Mouse (Mus musculus): ENCODE measurements around the gene Cpvl. TPM values are rescaled to one million over a fixed set of nuclear protein-coding genes. Genes with fewer than 3 reads are reported as not detected.

Cpvl gene
- total RNA-seq, 2 experiments from 2014 or later = not detected

DNA sequence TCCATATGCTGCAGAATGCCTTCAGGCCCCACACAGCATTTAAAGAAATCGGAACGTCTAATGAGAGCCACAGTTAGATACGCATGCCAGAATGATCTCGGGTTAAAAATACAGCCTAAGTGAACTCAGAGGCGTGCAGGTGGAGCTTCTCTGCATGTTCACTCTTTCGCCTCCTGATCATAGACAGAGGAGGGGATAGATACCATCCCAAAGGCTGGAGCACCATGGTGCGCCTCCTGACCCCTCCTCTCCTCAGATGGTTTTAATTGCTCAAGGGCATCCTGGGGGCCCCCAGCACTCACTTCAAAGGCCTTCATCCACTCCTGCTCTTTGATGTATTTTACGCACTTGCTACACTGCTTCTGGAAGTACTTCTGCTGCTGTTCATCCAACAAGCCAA is 46.9 kb downstream of the Cpvl start:
- DNase-seq = no peak

DNA sequence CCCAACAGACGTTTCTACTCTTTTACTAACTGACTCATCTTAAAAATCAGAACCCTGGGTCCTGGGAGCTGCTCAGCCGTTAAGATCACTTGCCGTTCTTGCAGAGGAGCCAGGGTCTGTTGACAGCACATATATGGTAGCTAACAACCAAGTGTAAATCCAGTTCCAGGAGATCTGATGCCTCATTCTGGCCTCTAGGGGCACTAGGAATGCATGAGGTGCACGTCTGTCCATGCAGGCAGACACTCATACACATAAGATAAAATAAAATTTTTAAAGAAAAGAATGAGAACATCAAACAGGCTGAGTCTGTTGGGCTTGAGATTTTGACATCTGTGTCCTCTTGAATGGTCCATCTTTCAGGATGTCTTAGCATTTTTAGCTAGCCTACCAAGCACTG is 48.6 kb downstream of the Cpvl start:
- DNase-seq = no peak

DNA sequence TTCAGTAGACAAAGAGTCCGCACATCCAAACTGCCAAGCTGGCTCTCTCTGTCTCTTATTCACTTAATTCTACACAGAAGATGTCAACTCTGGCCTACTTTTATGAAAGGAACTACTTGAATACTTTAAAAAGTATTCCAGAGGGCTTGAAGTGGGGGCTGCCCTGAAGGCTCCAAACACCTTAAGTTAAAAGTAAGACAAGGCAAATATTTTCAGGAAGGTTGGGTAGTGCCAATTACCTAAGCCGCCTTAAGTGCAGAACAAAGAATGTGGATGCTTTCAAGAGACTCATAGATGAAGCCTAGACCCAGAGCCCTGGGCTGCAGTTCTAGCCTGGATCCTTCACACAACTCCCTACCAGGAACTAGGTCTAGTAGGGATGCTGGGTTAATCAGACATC is 52.3 kb downstream of the Cpvl start:
- DNase-seq = no peak

DNA sequence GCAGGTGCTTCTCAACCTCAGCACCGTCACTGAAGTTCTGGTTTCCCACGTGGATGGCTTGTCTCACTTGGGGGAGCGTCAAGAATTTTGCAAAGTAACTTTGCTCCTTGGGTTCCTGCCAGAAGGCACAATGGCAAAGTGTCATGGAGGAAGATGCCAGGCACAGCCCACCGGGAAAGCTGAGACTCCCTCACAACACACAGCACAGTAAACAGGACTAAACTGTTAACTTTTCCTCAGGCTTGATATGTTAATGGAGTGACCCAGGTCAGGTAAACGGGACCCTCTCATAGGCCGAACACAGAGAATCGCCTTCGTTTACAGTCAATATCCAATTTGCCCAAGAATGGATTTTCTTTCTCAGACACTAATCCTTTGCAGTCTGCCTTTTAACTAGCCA is 53.3 kb downstream of the Cpvl start:
- DNase-seq = no peak

DNA sequence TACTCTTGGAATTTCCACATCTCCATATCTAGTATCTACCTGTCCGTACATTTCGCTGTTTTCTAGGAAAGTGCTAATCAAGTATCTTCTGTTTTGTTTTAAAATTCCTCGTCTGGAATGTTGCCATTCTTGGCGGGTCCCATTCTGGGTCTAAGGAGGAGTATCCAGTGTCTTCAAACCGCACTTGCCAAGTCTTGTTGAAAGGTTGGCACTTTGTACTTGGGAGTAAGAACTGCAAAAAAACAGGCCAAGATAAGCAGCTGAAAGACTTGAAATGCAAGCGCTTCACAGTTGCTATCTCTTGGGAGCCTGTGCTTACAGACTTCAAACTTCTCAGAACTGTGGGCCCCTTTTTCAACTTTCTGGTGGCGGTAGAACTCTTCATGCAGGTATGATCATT is 58.4 kb downstream of the Cpvl start:
- no peak for DNase-seq

DNA sequence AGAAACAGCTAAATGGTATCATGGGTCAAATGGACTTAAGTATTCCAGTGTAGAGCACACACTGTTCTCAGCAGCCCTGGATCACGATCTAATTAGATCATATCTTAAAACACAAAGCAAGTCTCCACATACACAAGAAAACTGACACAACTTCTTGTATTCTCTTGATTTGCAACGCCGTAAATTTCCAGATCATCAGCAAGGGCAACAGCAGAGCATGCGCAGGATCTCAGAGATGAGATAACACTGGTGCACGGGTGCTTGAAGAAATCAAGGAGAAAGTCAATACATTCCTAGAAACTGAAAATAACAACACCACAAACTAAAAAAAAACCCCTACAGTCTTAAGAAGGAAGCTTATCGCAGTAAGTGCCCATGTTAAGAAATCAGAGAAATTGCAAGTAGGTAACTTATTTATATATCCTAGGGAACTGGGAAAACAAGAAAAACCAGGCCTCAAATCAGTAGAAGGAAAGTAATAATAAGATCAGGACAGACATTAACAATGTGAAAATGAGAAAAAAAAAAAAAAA is 61.4 kb downstream of the Cpvl start:
- no peak for DNase-seq

DNA sequence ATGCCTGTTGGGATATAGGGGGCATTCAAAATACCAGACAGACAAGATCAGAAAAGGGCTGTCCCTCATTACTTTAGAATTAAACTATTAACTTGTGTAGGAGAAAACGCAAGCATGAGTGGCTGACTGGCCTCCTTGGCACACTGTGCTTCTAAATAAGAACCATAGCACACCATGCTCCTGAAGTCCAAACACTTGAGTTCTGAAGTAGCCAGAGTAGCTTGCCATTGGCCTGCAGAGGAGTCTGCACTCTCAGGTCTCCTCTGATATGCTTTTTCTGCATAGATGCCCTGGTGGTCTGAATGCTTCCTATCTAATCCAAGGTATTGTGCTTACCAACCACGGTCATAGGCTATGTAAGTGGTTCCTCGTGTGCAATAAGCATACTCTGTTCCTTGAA is 63.1 kb downstream of the Cpvl start:
- no peak for DNase-seq

DNA sequence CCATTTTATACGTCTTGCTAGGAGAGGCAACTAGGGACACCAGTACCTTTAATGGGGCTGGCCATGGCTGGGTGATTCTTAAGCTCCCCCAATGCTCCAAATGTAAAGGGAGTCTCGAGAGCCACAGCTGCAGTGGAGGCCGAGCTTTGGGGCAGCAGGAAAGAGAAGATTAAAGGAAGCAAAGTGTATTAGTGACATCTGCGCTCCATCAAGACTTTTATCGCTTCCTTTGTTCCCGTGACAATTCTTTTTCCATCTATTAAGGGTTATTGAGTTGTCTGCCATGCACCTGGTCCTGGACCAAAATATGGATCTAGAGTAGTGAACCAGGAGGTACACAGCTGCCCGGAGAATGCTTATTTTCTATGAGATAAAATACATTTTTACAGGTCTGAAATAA is 65.3 kb downstream of the Cpvl start:
- no peak for DNase-seq

DNA sequence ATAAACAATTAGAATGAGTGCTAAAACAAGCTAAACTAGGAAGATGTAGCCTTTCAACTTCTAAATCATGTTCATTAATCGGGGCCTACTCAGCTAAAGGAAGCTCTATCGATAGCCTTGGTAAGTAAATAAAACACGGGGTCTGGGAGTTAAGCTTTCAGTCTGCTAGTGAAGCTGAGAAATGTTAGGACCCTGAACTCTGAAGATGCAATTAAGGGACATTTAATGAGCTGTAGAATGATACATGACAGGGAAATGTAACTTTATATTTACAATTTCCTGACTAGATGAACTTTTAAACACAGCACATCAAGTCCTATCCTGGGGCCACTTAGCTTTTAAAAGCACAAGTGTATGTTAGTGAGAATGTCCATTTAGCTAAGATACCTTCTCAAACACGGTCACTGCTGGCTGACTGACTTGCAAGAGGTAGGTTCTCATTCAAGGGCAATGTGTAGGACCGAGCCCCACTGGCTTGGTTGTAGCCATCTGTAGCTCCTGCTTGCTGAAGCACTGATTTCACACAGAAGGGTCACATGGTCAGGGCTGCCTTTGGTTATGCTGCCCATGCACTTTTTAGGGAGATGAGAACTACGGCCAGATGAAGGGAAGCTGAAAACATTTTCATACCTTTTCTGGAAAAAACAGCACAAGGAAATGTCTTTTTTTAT is 66.2 kb downstream of the Cpvl start:
- DNase-seq = no peak

DNA sequence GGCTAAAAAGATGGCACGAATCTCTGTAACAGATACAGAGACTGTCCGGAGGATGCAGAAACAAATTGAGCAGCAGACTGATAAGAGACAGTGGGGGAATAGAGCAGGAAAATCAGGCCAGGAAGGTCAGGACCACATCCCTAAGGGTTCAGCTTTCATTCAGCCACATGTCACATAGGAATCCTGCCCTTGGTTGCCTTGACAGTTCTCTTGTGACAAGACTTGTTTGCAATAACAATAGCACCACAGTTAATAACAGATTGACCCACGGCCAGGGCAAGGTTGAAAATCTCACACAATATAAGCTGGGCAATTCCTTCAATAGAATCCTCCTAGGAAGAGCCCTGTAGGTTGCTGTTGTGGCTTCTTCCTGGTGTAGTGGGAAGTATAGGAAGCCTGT is 68.5 kb downstream of the Cpvl start:
- no peak for DNase-seq

DNA sequence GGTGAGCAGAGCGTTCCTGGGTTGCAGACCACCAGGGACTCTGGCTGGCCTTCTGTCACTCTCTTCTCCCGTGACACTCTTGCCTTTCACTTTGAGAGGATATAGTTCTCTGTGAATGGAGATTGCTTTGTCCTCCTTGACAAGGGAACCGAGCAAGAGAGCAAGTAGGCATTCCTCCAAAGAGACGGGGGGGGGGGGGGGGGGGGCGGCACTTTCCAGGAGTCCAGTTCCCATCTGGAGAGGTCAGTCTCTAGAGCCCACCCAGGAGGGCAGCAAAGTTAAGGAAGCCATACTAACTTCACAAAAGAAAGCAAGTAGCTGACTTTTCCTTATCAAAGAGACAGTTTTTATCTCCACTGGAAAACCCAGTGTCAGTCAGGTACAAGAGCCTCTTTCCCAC is 69.0 kb downstream of the Cpvl start:
- no peak for DNase-seq

DNA sequence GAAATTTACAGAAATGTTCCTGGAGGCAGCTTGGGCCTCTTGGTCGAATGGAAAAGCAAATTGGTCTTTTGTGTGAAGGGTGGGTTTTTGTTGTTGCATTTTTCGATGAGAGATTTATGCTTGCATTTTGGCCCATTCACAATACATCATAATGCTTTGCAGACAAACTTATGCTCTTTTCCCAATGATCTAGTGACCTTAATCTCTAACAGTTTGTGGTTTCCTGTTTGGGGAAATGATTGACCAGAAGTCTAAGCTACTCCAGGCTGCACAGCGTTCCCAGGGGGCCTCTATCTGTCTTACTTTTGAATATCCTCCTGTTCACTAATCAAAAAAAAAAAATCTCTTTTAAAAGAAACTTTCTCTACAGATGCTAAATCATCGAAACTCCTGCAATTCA is 71.6 kb downstream of the Cpvl start:
- no peak for DNase-seq

DNA sequence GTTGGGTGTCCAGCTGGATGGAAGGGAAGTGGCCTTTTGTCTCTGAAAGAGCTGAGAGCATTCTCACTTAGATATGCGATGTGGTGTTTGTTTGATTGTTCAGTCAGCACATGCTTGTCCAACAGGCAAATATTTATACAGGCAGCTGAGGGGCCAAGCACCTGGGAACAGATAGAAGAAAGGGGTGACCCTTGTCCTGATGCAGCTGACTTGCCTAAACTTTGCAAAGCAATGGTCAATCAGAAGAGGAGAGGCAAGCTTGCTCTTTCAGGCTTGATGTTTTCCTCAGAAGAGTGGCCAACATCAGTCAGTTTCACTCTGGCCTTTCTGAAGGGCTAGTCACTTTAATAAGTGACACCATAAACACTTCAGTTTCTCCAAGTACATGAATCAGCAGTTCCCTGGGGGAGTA is 72.4 kb downstream of the Cpvl start:
- no peak for DNase-seq

DNA sequence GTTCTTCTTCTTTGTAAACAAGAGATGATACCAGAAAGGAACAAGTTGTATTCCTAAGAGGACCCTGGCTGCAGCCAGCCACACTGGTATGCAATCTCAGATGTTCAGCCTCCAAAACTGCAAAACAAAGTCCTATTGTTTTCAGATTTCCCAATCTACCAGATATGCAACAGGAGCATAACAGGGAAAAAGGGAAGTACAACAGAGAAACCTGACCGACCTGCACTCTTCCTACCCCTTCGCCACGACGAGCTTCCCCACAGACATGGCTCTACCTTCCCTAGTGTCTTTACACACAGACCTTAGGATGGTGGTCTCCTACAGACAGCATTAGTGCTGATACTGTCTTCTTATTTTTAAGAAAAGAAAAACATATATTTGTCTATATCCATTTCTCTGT is 72.9 kb downstream of the Cpvl start:
- no peak for DNase-seq

DNA sequence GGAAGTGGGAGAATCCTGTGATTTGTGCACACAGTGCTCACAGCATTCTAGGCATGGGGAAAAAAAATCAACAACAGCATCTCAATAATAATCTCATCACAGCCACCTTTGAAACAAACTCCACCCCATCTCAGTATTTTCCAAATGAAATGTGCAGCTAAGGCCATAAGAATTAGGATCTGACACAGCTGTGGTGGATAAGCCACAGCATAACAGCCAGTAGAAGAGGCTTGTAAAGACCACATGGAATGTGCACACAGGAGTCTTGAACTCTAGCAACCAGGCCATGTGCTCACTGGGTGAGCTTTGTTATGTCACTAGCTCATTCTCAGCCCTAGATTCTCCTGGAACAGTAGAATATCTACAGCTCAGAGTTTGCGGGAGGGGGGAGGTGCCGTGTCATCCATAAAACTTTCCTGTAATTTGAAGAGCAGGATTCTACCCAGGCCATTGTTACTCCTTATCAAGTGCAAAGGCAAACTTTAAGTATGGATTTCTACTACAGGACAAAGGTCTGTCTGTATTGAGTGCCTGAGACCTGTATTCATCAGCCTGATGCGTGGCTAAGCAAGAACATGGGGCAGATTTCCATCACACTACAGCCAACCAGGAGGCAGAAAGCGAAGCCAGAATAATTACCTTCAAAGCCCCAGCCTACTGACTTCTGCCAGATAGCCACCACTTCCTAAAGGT is 73.6 kb downstream of the Cpvl start:
- no peak for DNase-seq

DNA sequence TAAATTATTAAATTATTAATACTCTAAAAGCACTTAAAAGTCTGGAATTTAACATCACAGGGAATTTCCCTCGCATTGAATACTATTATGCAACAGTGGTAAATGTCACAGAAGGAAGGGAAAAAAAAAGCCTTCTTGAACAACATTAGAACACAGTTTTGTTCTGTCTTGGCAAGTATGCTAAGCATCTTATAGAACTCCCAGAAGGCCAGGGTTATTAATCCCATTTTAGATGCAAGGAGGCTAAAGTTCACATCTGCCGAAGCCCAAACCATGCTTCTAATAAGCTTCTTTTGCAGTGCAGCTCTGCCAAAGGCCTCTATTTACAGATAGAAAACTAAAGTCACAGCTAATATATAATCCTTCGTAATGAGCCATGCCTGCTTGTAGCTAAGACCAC is 74.3 kb downstream of the Cpvl start:
- no peak for DNase-seq

DNA sequence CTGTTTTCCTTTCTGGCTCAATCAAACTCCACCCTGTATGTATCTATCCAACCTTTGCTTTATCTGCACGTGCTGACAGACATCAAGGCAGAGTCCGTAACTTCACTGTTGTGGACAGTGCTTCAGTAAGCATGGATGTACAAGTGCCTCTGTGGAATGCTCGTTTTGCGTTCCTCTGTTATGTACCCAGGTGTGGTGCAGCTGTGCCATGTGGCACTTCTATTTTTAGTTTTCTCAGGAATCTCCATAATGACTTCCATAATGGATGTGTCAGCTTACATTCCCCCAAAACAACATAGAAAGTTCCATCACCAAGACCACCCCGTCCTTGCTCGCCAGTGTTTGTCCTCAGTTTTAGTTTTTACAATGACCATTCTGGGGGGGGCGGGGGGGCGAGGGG is 76.7 kb downstream of the Cpvl start:
- DNase-seq = no peak

DNA sequence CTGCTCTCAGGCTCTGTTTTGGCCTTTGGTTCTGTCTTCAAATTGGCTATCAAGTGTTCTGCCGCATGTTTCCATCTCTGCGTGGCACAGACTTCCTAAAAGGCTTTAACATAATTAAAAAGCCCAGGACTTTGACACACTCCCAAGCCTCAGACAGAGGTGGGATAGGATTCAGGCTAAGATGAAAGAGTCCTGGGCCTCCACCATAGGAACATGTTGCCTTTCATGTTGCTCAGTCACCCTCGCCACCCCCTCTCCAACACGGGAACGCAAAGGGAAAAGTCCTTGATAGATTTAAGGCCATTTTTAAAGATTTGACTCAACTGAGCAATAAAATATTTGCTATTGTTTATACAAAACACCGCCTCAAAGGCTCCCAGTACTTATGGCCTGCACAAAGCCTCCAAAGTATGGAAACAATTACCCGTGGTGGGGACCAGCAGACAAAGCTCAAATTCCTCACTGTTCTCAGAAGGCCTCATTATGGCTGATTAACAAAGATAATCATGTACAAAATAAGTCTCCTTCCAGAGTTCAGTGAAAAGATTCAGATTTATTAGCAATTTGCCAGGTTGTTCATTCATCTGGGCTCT is 80.5 kb downstream of the Cpvl start:
- DNase-seq = no peak

DNA sequence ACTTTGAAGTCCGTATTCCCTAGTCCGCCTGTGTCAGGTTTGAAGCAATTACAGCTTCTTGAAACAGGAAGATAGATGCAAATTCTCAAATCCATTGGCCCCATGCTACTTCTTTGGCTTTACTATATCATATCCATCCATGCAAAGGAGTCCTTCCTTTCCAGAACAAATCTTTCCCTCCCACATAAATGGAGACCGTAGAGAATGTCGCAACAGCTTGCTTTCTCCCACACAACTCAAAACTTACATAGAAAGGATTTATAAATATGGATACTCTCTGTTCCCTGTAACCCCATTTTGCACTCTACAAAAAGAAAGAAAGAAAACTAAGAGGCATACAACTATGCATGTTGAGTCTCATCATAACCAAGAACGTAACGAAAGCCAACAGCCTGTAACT is 81.3 kb downstream of the Cpvl start:
- DNase-seq = no peak

DNA sequence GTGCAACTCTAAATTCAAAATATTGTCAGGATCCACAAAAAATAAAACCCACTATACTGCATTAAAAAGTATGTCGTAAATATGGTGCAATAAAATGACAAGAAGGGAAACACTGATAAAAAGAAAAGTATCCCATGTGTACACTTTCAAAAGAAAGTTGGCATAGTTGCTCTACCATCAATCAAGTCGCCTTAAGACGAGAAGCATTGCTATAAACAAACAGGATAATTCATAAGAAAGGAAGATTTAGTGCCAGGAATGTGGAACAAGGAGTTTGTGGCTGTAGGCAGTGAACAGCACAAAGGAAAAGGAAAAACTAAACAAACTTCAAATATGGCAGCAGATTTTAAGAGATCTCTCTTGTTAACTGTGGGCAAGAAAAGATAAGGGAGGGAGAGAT is 84.7 kb downstream of the Cpvl start:
- no peak for DNase-seq

DNA sequence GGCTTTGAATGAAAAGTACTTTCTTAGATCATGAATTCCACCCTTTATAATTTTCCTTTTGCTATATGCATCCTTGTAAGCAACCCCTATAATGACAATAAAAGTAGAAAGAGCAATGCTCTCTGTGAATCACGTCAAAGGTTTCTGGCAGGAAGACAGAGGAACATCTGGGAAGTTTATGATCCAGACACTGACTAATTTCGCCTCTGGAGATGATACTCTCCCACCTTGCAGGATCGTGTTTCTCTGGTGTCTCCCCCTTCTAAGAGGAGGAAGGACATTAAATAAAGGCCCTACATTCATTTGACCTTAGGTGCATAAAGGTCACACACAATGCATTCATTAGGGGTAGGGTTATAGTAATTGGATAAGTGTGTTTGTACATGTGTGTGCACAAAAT is 87.4 kb downstream of the Cpvl start:
- DNase-seq = no peak

DNA sequence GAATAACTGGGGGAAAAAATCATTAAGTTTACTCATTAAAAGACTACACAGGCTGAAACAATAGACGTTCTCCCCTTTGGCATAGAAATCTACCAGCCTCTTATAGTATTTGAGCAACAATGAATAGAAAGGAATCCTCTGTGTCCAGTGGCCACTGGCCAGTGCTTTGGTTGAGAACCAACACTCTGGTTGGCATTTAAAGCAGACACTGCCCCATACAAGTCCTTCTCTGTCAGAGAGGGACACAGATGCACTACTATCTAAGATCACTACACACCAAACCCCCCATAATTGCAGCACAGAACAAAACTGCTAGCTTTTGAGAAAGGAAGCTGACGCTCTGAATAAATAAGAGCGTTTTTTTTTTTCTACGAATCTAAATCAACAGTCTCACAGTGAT is 93.5 kb downstream of the Cpvl start:
- DNase-seq = no peak

DNA sequence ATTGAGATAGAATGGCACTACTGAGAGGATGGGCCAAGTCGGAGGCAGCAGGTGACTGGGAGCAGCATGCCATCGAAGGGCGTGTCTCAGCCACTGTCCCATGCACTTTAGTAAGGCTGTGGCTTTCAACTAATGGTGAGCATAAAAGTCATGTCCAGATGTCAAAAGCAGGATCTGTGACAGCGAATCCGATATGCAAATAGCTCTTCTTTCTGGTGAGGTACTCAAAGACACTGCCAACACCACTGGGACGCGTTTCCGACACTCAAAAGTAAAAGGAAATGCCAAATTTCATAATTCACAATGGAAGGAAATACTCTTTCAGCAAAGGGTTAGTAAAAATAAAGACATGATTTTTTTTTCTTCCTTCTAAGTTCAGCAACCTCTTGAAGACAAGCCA is 94.0 kb downstream of the Cpvl start:
- DNase-seq = no peak

DNA sequence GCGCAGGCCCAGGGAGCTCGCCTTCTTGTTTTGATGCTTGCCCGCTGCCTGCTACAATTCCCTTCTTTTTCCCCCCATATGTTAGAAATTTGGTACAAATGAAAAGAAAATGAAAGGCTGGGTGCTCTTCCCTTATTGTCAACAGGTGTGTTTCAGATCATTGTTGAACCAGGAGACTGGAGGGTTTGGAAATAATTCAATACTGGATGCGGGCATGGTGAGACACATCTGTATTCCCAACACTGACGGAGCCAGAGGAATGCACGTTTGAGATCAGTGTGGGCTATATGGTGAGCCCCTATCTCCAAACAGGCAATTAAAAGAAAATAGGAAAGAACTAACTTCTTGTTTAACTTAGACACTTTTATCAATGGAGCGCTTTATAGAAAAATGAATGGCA is 95.1 kb downstream of the Cpvl start:
- no peak for DNase-seq
